Mouse (Mus musculus): ENCODE measurements around the gene Fcrl6. TPM values are rescaled to one million over a fixed set of nuclear protein-coding genes. Genes with fewer than 3 reads are reported as not detected.

Fcrl6 gene
- polyA plus RNA-seq, 1 experiment: not detected

- Histone ChIP-seq H3K27ac (ENCODE audit: insufficient read depth, low read length) (no peak overlapping the region), H3K4me1 (ENCODE audit: control insufficient read depth, insufficient read depth, low read length) (no peaks in the 10 kb centered on the region; the same call in 1 of the 2 replicates), H3K4me3 (ENCODE audit: insufficient read depth, low read length) (no peak overlapping the region)
- TF ChIP-seq CTCF (IDR thresholded peaks at IDR 0.05; ENCODE audit: extremely low read depth, insufficient read depth, low read length) (no peak), POLR2A (IDR thresholded peaks at IDR 0.05; ENCODE audit: extremely low read depth, insufficient read depth, low read length) (no peak)
Observed at GRCm38 (mm10) chr1:172585612-172586567, 16.5 kb downstream of the Fcrl6 start.

GRCm38 (mm10) chr1:172585026-172585425 is 17.3 kb downstream of the Fcrl6 start:
- TF ChIP-seq POLR2A (IDR thresholded peaks at IDR 0.05; ENCODE audit: extremely low read depth, insufficient read depth, low read length) (no peak), CTCF (IDR thresholded peaks at IDR 0.05; ENCODE audit: extremely low read depth, insufficient read depth, low read length) (no peak)

GRCm38 (mm10) chr1:172584271-172584670 is 18.1 kb downstream of the Fcrl6 start:
- TF ChIP-seq POLR2A (IDR thresholded peaks at IDR 0.05; ENCODE audit: extremely low read depth, insufficient read depth, low read length) (no peak), CTCF (IDR thresholded peaks at IDR 0.05; ENCODE audit: extremely low read depth, insufficient read depth, low read length) (no peak)
- no peak overlapping the region for H3K27ac ChIP-seq (ENCODE audit: insufficient read depth, low read length)
- H3K4me1 ChIP-seq (ENCODE audit: control insufficient read depth, insufficient read depth, low read length): no peaks in the 10 kb centered on the region; the same call in 1 of the 2 replicates
- H3K4me3 ChIP-seq (ENCODE audit: insufficient read depth, low read length): no peak overlapping the region

More at GRCm38 (mm10) chr1:172585026-172585425, 17.3 kb downstream of the Fcrl6 start:
- Histone ChIP-seq H3K4me3 (ENCODE audit: insufficient read depth, low read length) (no peak overlapping the region), H3K4me1 (ENCODE audit: control insufficient read depth, insufficient read depth, low read length) (no peaks in the 10 kb centered on the region; the same call in 1 of the 2 replicates), H3K27ac (ENCODE audit: insufficient read depth, low read length) (no peak overlapping the region)

- H3K27ac ChIP-seq (ENCODE audit: insufficient read depth, low read length): no peak overlapping the region
- no peaks in the 10 kb centered on the region; the same call in 1 of the 2 replicates for H3K4me1 ChIP-seq (ENCODE audit: control insufficient read depth, insufficient read depth, low read length)
- TF ChIP-seq CTCF (IDR thresholded peaks at IDR 0.05; ENCODE audit: extremely low read depth, insufficient read depth, low read length) (no peak), POLR2A (IDR thresholded peaks at IDR 0.05; ENCODE audit: extremely low read depth, insufficient read depth, low read length) (no peak)
- no peak overlapping the region for H3K4me3 ChIP-seq (ENCODE audit: insufficient read depth, low read length)
Observed at GRCm38 (mm10) chr1:172582436-172582835, 19.9 kb downstream of the Fcrl6 start.

- TF ChIP-seq POLR2A (IDR thresholded peaks at IDR 0.05; ENCODE audit: extremely low read depth, insufficient read depth, low read length) (no peak), CTCF (IDR thresholded peaks at IDR 0.05; ENCODE audit: extremely low read depth, insufficient read depth, low read length) (no peak)
- no peak overlapping the region for H3K27ac ChIP-seq (ENCODE audit: insufficient read depth, low read length)
- no peak overlapping the region for H3K4me3 ChIP-seq (ENCODE audit: insufficient read depth, low read length)
- no peaks in the 10 kb centered on the region for H3K4me1 ChIP-seq (ENCODE audit: control insufficient read depth, insufficient read depth, low read length)
Observed at GRCm38 (mm10) chr1:172580116-172580515, 22.2 kb downstream of the Fcrl6 start.

- Histone ChIP-seq H3K4me3 (ENCODE audit: insufficient read depth, low read length) (no peak overlapping the region), H3K4me1 (ENCODE audit: control insufficient read depth, insufficient read depth, low read length) (no peaks in the 10 kb centered on the region), H3K27ac (ENCODE audit: insufficient read depth, low read length) (no peak overlapping the region)
- TF ChIP-seq CTCF (IDR thresholded peaks at IDR 0.05; ENCODE audit: extremely low read depth, insufficient read depth, low read length): no peak
- TF ChIP-seq POLR2A (IDR thresholded peaks at IDR 0.05; ENCODE audit: extremely low read depth, insufficient read depth, low read length): no peak
Observed at GRCm38 (mm10) chr1:172567758-172568157, 34.6 kb downstream of the Fcrl6 start.

- H3K27ac ChIP-seq (ENCODE audit: insufficient read depth, low read length): no peak overlapping the region
- H3K4me1 ChIP-seq (ENCODE audit: control insufficient read depth, insufficient read depth, low read length): 0 out of 2 replicates have a peak, but pooled peaks cover 1% of the 10 kb centered on the region
- no peak for TF ChIP-seq POLR2A (IDR thresholded peaks at IDR 0.05; ENCODE audit: extremely low read depth, insufficient read depth, low read length)
- TF ChIP-seq CTCF (IDR thresholded peaks at IDR 0.05; ENCODE audit: extremely low read depth, insufficient read depth, low read length): no peak
- H3K4me3 ChIP-seq (ENCODE audit: insufficient read depth, low read length): no peak overlapping the region
Observed at GRCm38 (mm10) chr1:172566131-172566530, 36.2 kb downstream of the Fcrl6 start.

GRCm38 (mm10) chr1:172563465-172563828 is 38.9 kb downstream of the Fcrl6 start:
- H3K4me1 ChIP-seq (ENCODE audit: control insufficient read depth, insufficient read depth, low read length): 0 out of 2 replicates have a peak, but pooled peaks cover 1% of the 10 kb centered on the region
- peak overlapping the region; percentile 72 for H3K4me3 ChIP-seq (ENCODE audit: insufficient read depth, low read length)
- no peak overlapping the region for H3K27ac ChIP-seq (ENCODE audit: insufficient read depth, low read length)
- TF ChIP-seq POLR2A (IDR thresholded peaks at IDR 0.05; ENCODE audit: extremely low read depth, insufficient read depth, low read length) (no peak), CTCF (IDR thresholded peaks at IDR 0.05; ENCODE audit: extremely low read depth, insufficient read depth, low read length) (no peak)

- peak overlapping the region; percentile 72 for H3K4me3 ChIP-seq (ENCODE audit: insufficient read depth, low read length)
- no peak overlapping the region; the same call in 1 of the 2 replicates for H3K27ac ChIP-seq (ENCODE audit: insufficient read depth, low read length)
- no peak for TF ChIP-seq POLR2A (IDR thresholded peaks at IDR 0.05; ENCODE audit: extremely low read depth, insufficient read depth, low read length)
- TF ChIP-seq CTCF (IDR thresholded peaks at IDR 0.05; ENCODE audit: extremely low read depth, insufficient read depth, low read length): peak; percentile 41; the same call in 1 of the 2 replicates
- H3K4me1 ChIP-seq (ENCODE audit: control insufficient read depth, insufficient read depth, low read length): 0 out of 2 replicates have a peak, but pooled peaks cover 1% of the 10 kb centered on the region
Observed at GRCm38 (mm10) chr1:172562641-172563464, 39.5 kb downstream of the Fcrl6 start.
